Mouse (Mus musculus) layer of hippocampus, adult 6 months (tissue): ENCODE data around the gene Pax9. TPM values are rescaled to one million over a fixed set of nuclear protein-coding genes. Genes with fewer than 3 reads are reported as not detected.

Experiments used
- long read RNA-seq, 2 experiments: library from polyadenylated mRNA; unstranded; transcript quantifications; one replicate each; pipeline ENCODE4 v2.0.0; 2019 to 2020
- polyA plus RNA-seq: library from polyadenylated mRNA; unstranded; fragments of <200 nt; fragmentation: Nextera tagmentation; gene quantifications from 2 replicates; pipeline ENCODE4 v1.2.3, GENCODE M21; 2021

Gene Pax9
- not detected in 2 replicates for polyA plus RNA-seq
- long read RNA-seq, experiment 1: 0 reads
- long read RNA-seq, experiment 2: 0 reads

GRCm38 (mm10) chr12:56691427-56692079 lies at the start of gene Pax9:
Gene Pax9, plus strand, starts transcription at chr12:56691767.

Other genes starting within 250 kb of the Pax9 start
- 0.31 TPM in 2 replicates for gene Nkx2-1, start 154.9 kb upstream of the Pax9 start, polyA plus RNA-seq
- 0.40 and 0.50 TPM in 2 replicates for gene Nkx2-9, start 78.5 kb upstream of the Pax9 start, polyA plus RNA-seq